Mouse (Mus musculus) activated CD4-positive, CD25-positive, alpha-beta regulatory T cell, adult 4 months (primary cell): ENCODE measurements around the gene Tnfrsf12a. TPM values are rescaled to one million over a fixed set of nuclear protein-coding genes. Genes with fewer than 3 reads are reported as not detected.
A peak's percentile ranks its signal among the peaks of the same experiment; 100 is the strongest.

ENCODE experiments used
- ATAC-seq: one replicate; pipeline ENCODE4 v1.8.0; 2017
- polyA plus RNA-seq, 2 experiments: library from polyadenylated mRNA; unstranded; fragments of 100-300 nt; shearing (Covaris generic); gene quantifications; one replicate each; pipeline ENCODE4 v1.2.1; 2017

Gene Tnfrsf12a
- polyA plus RNA-seq, 2 experiments from 2014 or later: 5.6 to 6.5 TPM

DNA sequence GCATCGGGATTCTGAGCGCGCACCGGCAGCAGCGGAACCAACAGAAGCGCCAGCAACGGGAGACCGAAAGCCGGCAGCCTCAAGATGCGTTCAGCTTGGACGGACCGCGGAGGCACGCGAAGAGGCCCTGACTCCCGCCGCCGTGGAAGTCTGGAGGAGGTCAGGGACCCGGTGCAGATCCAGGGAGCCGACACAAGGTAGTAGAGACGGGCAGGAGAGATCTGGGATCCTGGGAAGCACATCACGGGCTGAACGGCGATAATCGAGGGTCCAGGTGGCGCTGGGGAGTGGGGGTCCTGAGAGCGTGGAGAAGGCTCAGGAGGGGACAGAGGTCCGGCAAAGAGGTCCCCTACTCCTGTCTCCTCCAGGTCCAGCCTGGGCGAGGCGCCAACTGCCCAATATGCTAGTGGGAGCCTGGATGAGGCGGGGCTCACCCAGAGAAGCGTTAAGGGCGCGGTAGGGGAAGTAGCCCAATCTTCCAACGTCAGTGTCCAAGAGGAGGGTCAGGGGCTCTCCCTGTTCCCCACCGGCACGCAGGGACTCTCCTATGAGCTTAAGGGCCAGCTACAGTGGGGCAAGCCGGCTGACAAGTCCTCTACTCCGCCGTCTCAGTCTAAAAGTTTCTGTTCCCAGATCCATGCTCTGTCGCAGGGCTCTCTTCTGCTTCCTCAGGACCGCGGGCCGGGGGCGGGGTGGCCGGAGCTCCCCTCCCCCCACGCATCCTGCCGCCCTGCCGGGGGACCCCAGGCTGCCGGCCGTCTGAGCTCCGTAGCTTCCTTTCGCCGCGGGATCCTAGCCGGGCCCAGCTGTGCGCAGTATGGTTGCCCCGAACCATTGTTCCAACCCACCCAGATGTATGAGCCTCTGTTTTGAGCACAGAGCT lies 32.4 kb downstream of the Tnfrsf12a start, which contains the start of gene Mmp25:
TSS of gene Mmp25 (minus strand) at position 665 of the 883 bp plus-strand sequence.
- ATAC-seq: no peak

- no peak for ATAC-seq
Measured at GRCm38 (mm10) chr17:23631241-23631640, 46.0 kb downstream of the Tnfrsf12a start.

- peak; percentile 94 for ATAC-seq
Measured at GRCm38 (mm10) chr17:23630195-23631020, 46.9 kb downstream of the Tnfrsf12a start.

- ATAC-seq: no peak
Measured at GRCm38 (mm10) chr17:23627813-23628212, 49.5 kb downstream of the Tnfrsf12a start.

Other genes starting within 250 kb of the Tnfrsf12a start
- gene Vmn2r117, start 197.8 kb downstream of the Tnfrsf12a start, polyA plus RNA-seq: not detected
- 1 to 10 TPM; 4.3 to 4.9 TPM for gene Zfp213, start 113.2 kb downstream of the Tnfrsf12a start, polyA plus RNA-seq
- gene Zfp13, start 78.0 kb downstream of the Tnfrsf12a start, polyA plus RNA-seq: not detected
- 1 to 10 TPM; 1.3 to 3.4 TPM for gene Zscan10, start 76.6 kb downstream of the Tnfrsf12a start, polyA plus RNA-seq
- gene Mmp25, start 32.2 kb downstream of the Tnfrsf12a start, polyA plus RNA-seq: 1 to 10 TPM; 1.0 to 2.0 TPM
- gene Bicdl2, start 17.0 kb downstream of the Tnfrsf12a start, polyA plus RNA-seq: under 1 TPM in 1 of 2 experiments, not detected in 1; 0.49 TPM
- 10 to 100 TPM; 62.9 to 71.5 TPM for gene Hcfc1r1, start 3.9 kb downstream of the Tnfrsf12a start, polyA plus RNA-seq
- gene Thoc6, start 3.6 kb downstream of the Tnfrsf12a start, polyA plus RNA-seq: 10 to 100 TPM; 35.6 to 37.7 TPM
- gene Cldn6, start 1.8 kb upstream of the Tnfrsf12a start, polyA plus RNA-seq: not detected
- gene Cldn9, start 6.6 kb upstream of the Tnfrsf12a start, polyA plus RNA-seq: not detected
- not detected for gene 1520401A03Rik, start 45.3 kb upstream of the Tnfrsf12a start, polyA plus RNA-seq
- 10 to 100 TPM; 12.2 to 13.0 TPM for gene Pkmyt1, start 48.9 kb upstream of the Tnfrsf12a start, polyA plus RNA-seq
- 1 to 10 TPM in 1 of 2 experiments, under 1 TPM in 1; 0.91 to 2.7 TPM for gene Paqr4, start 63.4 kb upstream of the Tnfrsf12a start, polyA plus RNA-seq
- gene Kremen2, start 68.4 kb upstream of the Tnfrsf12a start, polyA plus RNA-seq: 1 to 10 TPM in 1 of 2 experiments, under 1 TPM in 1; 0.71 to 1.2 TPM
- 10 to 100 TPM; 13.2 to 13.3 TPM for gene Flywch1, start 94.1 kb upstream of the Tnfrsf12a start, polyA plus RNA-seq
- 1 to 10 TPM; 2.2 to 3.2 TPM for gene Flywch2, start 108.6 kb upstream of the Tnfrsf12a start, polyA plus RNA-seq
- 100 to 1,000 TPM; 234 to 326 TPM for gene Srrm2, start 113.1 kb upstream of the Tnfrsf12a start, polyA plus RNA-seq
- 100 to 1,000 TPM; 686 to 746 TPM for gene Elob, start 151.7 kb upstream of the Tnfrsf12a start, polyA plus RNA-seq
- 1 to 10 TPM; 1.1 to 2.4 TPM for gene Prss33, start 158.6 kb upstream of the Tnfrsf12a start, polyA plus RNA-seq
- 1 to 10 TPM in 1 of 2 experiments, not detected in 1; 2.6 TPM for gene Prss32, start 166.4 kb upstream of the Tnfrsf12a start, polyA plus RNA-seq
- gene Prss41, start 166.7 kb upstream of the Tnfrsf12a start, polyA plus RNA-seq: 10 to 100 TPM in 1 of 2 experiments, 1 to 10 TPM in 1; 6.4 to 10.5 TPM
- gene Prss21, start 190.6 kb upstream of the Tnfrsf12a start, polyA plus RNA-seq: not detected
- gene Dcpp1, start 203.4 kb upstream of the Tnfrsf12a start, polyA plus RNA-seq: not detected
- gene Dcpp2, start 203.4 kb upstream of the Tnfrsf12a start, polyA plus RNA-seq: not detected
- gene Dcpp3, start 240.0 kb upstream of the Tnfrsf12a start, polyA plus RNA-seq: not detected